Mouse (Mus musculus): ENCODE measurements around the gene Gpr146. TPM values are rescaled to one million over a fixed set of nuclear protein-coding genes. Genes with fewer than 3 reads are reported as not detected.

The Gpr146 gene
- polyA plus RNA-seq, 1 experiment from 2014 or later, result 22.7 TPM

DNA sequence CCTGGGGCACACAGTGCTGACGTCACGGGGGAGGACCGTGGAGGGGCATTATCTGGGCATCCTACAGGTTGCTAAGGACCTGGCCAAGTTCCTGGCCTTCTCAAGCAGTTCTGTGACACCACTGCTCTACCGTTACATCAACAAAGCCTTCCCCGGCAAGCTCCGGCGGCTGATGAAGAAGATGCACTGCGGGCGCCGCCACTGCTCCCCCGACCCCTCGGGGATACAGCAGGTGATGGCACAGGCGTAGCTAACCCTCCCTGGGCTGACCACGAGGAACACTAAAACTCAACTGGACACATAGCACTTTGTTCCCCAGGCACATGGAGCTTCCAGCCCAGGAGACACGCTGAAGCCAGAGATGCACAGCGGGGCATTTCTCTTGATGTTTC, 15.7 kb downstream of the Gpr146 start:
- Histone ChIP-seq H3K4me2 (replicated peaks; ENCODE audit: low read depth, low read length) (no peak overlapping the region), H3K36me3 (ENCODE audit: insufficient read depth, low read length) (peaks cover 25% of the 10 kb centered on the region), H3K4me1 (ENCODE audit: insufficient read depth, low read depth, low read length) (peaks cover 22% of the 10 kb centered on the region), H3K27me3 (replicated peaks; ENCODE audit: insufficient read depth, low read length) (no peaks in the 10 kb centered on the region), H3K9ac (replicated peaks; ENCODE audit: low read depth) (no peak overlapping the region), H3K9me3 (ENCODE audit: low read length) (no peaks in the 10 kb centered on the region), H3K27ac (ENCODE audit: low read length) (no peak overlapping the region), H3K4me3 (ENCODE audit: low read depth, low read length) (no peak overlapping the region)
- WGBS, result 89% methylated on average over 16 of the region's 16 CpGs
- DNase-seq (ENCODE audit: low spot score), result no peak
- no peak for ATAC-seq
- TF ChIP-seq EP300 (IDR thresholded peaks at IDR 0.05), result no peak
- no peak for TF ChIP-seq CTCF (IDR thresholded peaks at IDR 0.05)

DNA sequence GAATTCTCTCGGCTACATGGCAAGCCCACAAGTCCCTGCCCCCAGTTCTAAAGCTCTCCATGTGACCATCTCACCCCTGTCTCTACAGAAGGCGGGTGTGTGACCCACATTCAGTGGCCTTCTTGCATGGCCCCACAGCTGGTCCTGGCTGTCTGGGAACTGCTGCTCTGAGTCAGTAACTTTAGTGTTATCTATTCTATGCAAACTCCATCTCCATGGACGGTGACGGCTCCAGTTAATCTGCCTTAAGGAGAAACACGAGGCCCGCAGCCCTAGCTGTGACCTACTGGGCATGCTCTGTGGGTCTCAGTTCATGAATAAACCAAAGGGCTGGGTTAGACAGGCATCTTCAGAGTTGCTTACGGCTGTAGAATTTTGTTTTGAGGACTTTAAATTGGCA, 16.9 kb downstream of the Gpr146 start:
- no peak overlapping the region for H3K4me3 ChIP-seq (ENCODE audit: low read depth, low read length)
- no peak for TF ChIP-seq EP300 (IDR thresholded peaks at IDR 0.05)
- H3K9me3 ChIP-seq (ENCODE audit: low read length), result no peaks in the 10 kb centered on the region
- 77% methylated on average over 7 of the region's 7 CpGs for WGBS
- no peak overlapping the region for H3K4me2 ChIP-seq (replicated peaks; ENCODE audit: low read depth, low read length)
- H3K27me3 ChIP-seq (replicated peaks; ENCODE audit: insufficient read depth, low read length), result no peaks in the 10 kb centered on the region
- ATAC-seq (no peak), DNase-seq (ENCODE audit: low spot score) (no peak)
- peaks cover 25% of the 10 kb centered on the region for H3K36me3 ChIP-seq (ENCODE audit: insufficient read depth, low read length)
- peaks cover 16% of the 10 kb centered on the region for H3K4me1 ChIP-seq (ENCODE audit: insufficient read depth, low read depth, low read length)
- no peak overlapping the region for H3K9ac ChIP-seq (replicated peaks; ENCODE audit: low read depth)
- no peak overlapping the region for H3K27ac ChIP-seq (ENCODE audit: low read length)

DNA sequence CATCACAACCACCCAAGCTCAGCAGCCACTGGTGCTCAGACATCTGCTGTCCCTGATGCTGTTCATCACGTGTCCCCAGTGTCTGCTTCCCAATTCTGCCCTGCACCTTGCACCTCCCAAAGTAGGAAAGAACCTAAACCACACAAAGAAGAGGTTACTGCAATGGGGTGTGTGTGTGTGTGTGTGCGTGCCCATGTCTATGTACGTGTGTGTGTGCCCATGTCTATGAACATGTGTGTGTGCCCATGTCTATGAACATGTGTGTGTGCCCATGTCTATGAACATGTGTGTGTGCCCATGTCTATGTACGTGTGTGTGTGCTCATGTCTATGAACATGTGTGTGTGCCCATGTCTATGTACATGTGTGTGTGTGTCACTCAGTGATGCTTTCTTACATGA, 18.0 kb downstream of the Gpr146 start:
- no peak overlapping the region for H3K27ac ChIP-seq (ENCODE audit: low read length)
- TF ChIP-seq CTCF (IDR thresholded peaks at IDR 0.05), result no peak
- TF ChIP-seq EP300 (IDR thresholded peaks at IDR 0.05), result no peak
- H3K4me1 ChIP-seq (ENCODE audit: insufficient read depth, low read depth, low read length), result 0 out of 2 replicates have a peak, but pooled peaks cover 9% of the 10 kb centered on the region
- H3K4me2 ChIP-seq (replicated peaks; ENCODE audit: low read depth, low read length), result no peak overlapping the region
- H3K9ac ChIP-seq (replicated peaks; ENCODE audit: low read depth), result no peak overlapping the region
- DNase-seq (ENCODE audit: low spot score) (no peak), ATAC-seq (no peak)
- WGBS, result 94% methylated on average over 4 of the region's 4 CpGs
- H3K4me3 ChIP-seq (ENCODE audit: low read depth, low read length), result no peak overlapping the region
- H3K9me3 ChIP-seq (ENCODE audit: low read length), result no peaks in the 10 kb centered on the region
- H3K27me3 ChIP-seq (replicated peaks; ENCODE audit: insufficient read depth, low read length), result no peaks in the 10 kb centered on the region
- peaks cover 25% of the 10 kb centered on the region for H3K36me3 ChIP-seq (ENCODE audit: insufficient read depth, low read length)

DNA sequence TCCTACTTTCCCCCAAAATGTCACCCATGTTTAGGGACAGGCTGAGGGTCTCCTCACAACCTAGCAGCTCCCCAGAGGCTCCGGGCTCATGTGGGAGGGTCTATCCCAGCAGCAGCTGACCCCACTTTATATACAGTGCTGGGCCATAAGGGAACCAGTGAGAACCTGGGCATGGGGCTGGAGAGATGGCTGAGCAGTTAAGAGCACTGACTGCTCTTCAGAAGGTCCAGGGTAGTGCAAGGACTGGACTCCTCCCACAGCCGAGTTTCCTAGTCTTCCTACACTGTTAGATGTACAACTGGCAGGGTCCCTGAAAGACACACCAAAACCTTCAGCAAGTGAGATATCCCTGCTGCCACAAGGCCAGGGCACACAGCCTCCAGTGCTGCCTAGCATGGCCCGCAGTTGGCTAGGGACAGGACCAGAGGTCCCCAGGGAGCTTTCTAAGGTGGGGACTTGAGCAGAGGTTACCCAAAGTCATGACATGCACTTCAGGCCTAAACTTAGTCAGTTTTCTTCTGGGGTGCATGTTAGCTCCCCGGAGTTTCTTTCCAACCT, 19.9 kb downstream of the Gpr146 start:
- Histone ChIP-seq H3K4me1 (ENCODE audit: insufficient read depth, low read depth, low read length) (0 out of 2 replicates have a peak, but pooled peaks cover 7% of the 10 kb centered on the region), H3K27ac (ENCODE audit: low read length) (peak overlapping the region; percentile 28; the same call in 1 of the 2 replicates), H3K36me3 (ENCODE audit: insufficient read depth, low read length) (peaks cover 22% of the 10 kb centered on the region), H3K27me3 (replicated peaks; ENCODE audit: insufficient read depth, low read length) (no peaks in the 10 kb centered on the region), H3K4me3 (ENCODE audit: low read depth, low read length) (no peak overlapping the region), H3K9me3 (ENCODE audit: low read length) (no peaks in the 10 kb centered on the region), H3K9ac (replicated peaks; ENCODE audit: low read depth) (no peak overlapping the region), H3K4me2 (replicated peaks; ENCODE audit: low read depth, low read length) (no peak overlapping the region)
- TF ChIP-seq CTCF (IDR thresholded peaks at IDR 0.05) (no peak), EP300 (IDR thresholded peaks at IDR 0.05) (no peak)
- DNase-seq (ENCODE audit: low spot score) (no peak), ATAC-seq (no peak)
- 84% methylated on average over 4 of the region's 4 CpGs for WGBS

DNA sequence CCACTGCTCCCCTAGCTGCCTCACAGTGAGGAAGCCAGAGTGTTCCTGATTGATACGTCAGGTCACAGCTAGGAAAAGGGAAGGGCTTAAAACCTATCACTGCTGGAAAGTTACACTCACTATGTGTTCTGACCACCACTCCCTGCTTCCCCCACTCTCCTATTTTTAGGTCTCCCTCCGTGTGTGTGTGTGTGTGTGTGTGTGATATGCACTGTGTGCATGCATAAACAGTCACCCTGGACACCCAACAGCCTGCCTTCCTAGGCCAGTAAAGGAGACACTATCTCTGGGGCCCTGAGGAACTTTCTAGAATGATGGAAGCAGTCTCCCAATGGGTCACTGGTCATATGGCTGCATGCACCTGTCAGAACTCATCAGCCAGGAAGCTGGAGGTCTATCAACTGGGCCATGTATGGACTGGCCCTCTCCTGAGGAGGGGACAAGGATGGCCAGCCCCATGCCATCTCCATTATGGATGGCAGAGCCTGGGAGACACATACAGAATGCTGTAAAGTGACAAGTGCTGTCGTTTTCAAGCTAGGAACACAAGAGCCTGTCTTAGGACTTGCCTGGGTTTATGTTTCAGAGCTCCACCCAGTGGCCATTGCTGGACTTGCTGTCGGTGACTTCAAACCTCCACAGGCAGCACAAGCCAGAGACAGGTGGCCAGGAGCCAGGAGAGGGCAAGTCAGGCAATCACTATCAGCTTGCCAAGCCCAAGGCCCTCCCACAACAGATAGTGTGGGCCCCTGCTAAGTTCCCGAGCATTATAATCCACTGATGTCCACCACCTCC, 20.7 kb downstream of the Gpr146 start:
- Histone ChIP-seq H3K4me3 (ENCODE audit: low read depth, low read length) (no peak overlapping the region), H3K4me2 (replicated peaks; ENCODE audit: low read depth, low read length) (no peak overlapping the region)
- WGBS, result 29% methylated on average over 5 of the region's 5 CpGs

GRCm38 (mm10) chr5:139398786-139399185, 21.3 kb downstream of the Gpr146 start:
- H3K4me2 ChIP-seq (replicated peaks; ENCODE audit: low read depth, low read length), result no peak overlapping the region
- H3K9ac ChIP-seq (replicated peaks; ENCODE audit: low read depth), result no peak overlapping the region
- no peak overlapping the region for H3K27ac ChIP-seq (ENCODE audit: low read length)
- H3K9me3 ChIP-seq (ENCODE audit: low read length), result no peaks in the 10 kb centered on the region
- H3K27me3 ChIP-seq (replicated peaks; ENCODE audit: insufficient read depth, low read length), result no peaks in the 10 kb centered on the region
- DNase-seq (ENCODE audit: low spot score) (no peak), ATAC-seq (no peak)
- H3K4me1 ChIP-seq (ENCODE audit: insufficient read depth, low read depth, low read length), result 0 out of 2 replicates have a peak, but pooled peaks cover 7% of the 10 kb centered on the region
- 79% methylated on average over 5 of the region's 5 CpGs for WGBS
- TF ChIP-seq CTCF (IDR thresholded peaks at IDR 0.05) (no peak), EP300 (IDR thresholded peaks at IDR 0.05) (no peak)
- H3K4me3 ChIP-seq (ENCODE audit: low read depth, low read length), result no peak overlapping the region
- H3K36me3 ChIP-seq (ENCODE audit: insufficient read depth, low read length), result peaks cover 9% of the 10 kb centered on the region

More for the DNA sequence above, 20.7 kb downstream of the Gpr146 start:
- Histone ChIP-seq H3K9me3 (ENCODE audit: low read length) (no peaks in the 10 kb centered on the region), H3K27ac (ENCODE audit: low read length) (peak overlapping the region; percentile 47; the same call in 1 of the 2 replicates), H3K27me3 (replicated peaks; ENCODE audit: insufficient read depth, low read length) (no peaks in the 10 kb centered on the region), H3K36me3 (ENCODE audit: insufficient read depth, low read length) (peaks cover 15% of the 10 kb centered on the region), H3K4me1 (ENCODE audit: insufficient read depth, low read depth, low read length) (0 out of 2 replicates have a peak, but pooled peaks cover 7% of the 10 kb centered on the region), H3K9ac (replicated peaks; ENCODE audit: low read depth) (no peak overlapping the region)
- TF ChIP-seq EP300 (IDR thresholded peaks at IDR 0.05) (0 out of 2 replicates have a peak, but pooled peaks have one; percentile 24), CTCF (IDR thresholded peaks at IDR 0.05) (peak; percentile 94)
- DNase-seq (ENCODE audit: low spot score), result peak; percentile 91
- ATAC-seq, result peak; percentile 85

Data from lung, postnatal 0 days (tissue).